Mouse (Mus musculus) heart, adult 10 weeks (tissue): ENCODE results near the gene Gm5580. TPM values are rescaled to one million over a fixed set of nuclear protein-coding genes. Genes with fewer than 3 reads are reported as not detected.

ENCODE experiments used
- polyA plus RNA-seq: library from polyadenylated mRNA; stranded (reverse); fragments of 350-450 nt; fragmentation: Illumina TruSeq; extraction: RNeasy Lipid Tissue Mini Kit (QIAGEN cat#74804); gene quantifications from one replicate; pipeline ENCODE4 v1.2.3, GENCODE M21; 2014; ENCODE audit warnings: low read depth, low replicate concordance

Gene Gm5580
- not detected for polyA plus RNA-seq

DNA sequence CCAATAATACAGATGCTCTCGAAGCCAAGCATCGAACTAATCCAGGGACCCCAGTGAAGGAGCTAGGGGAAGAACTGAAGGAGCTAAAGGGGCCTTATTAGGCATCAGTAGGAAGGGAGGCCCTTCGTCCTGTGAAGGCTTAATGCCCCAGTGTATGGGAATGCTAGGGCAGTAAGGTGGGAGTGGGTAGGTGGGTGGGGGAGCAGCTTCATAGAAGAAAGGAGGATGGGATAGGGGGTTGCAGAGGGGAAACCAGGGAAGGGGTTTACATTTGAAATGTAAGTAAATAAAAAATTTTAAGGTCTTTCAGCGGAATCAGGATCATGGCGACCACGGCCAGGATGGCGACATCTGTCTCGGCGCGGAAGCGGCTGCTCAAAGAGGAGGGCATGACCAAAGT lies at the start of gene Gm5580:
TSS of gene Gm5580 (plus strand) at position 301 of the 400 bp plus-strand sequence.

GRCm38 (mm10) chr6:116506302-116507003 lies 44.5 kb upstream of the Gm5580 start, which contains the start of gene Olfr212:
Gene Olfr212, plus strand, starts transcription at chr6:116506516.

DNA sequence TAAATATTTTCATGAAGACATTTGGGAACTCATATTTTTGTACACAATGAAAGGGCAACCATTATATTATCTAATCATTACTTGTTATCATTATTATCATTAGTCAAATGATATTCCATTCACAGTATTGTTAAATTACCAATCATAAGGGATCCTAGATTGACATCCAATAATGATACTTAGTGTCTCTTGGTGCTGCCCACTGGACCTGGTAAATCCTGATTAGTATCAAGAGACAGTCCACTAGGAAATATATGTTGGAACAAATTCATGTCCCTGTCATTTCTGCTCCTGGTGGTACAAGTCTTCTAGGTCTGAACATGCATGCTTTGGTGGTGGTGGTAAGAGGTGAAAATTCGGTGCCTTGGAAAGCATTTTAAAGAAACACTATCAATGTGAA lies 12.8 kb upstream of the Gm5580 start, which contains the start of gene Olfr213:
TSS of gene Olfr213 (plus strand) at position 301 of the 400 bp plus-strand sequence.

DNA sequence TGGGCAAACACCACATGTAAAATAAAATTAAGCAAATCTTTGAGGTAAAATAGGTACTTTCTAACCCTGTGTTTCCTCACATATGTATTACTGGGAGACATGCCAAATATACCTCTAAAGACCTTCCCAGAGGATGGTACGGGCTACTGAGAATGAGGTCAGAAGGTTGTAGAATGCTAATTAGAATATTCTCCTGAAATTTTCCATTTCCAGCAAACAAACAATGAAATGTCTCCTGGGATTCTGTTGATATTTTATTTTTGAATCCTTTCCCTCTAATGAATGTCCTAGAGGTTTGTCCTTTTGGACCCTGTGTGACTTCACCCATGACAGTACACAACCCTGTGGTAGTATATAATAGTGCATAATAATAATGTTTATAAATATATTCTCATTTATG lies 3.0 kb downstream of the Gm5580 start, which contains the start of gene Olfr214:
TSS of gene Olfr214 (plus strand) at position 301 of the 400 bp plus-strand sequence.

GRCm38 (mm10) chr6:116584095-116584494 lies 33.2 kb downstream of the Gm5580 start, which contains the start of gene Olfr215:
Gene Olfr215, minus strand, starts transcription at chr6:116584195.

Other genes with a start within 250 kb of the Gm5580 start
- 48.6 TPM for gene March8, start 213.1 kb upstream of the Gm5580 start, polyA plus RNA-seq
- 10.1 TPM for gene Alox5, start 90.0 kb upstream of the Gm5580 start, polyA plus RNA-seq
- not detected for gene Olfr211, start 62.0 kb upstream of the Gm5580 start, polyA plus RNA-seq
- not detected for gene Olfr212, start 44.6 kb upstream of the Gm5580 start, polyA plus RNA-seq
- not detected for gene Olfr213, start 12.7 kb upstream of the Gm5580 start, polyA plus RNA-seq
- not detected for gene Olfr214, start 3.1 kb downstream of the Gm5580 start, polyA plus RNA-seq
- not detected for gene Olfr215, start 33.1 kb downstream of the Gm5580 start, polyA plus RNA-seq
- 22.0 TPM for gene Zfp422, start 77.9 kb downstream of the Gm5580 start, polyA plus RNA-seq
- gene Depp1, start 99.5 kb downstream of the Gm5580 start, polyA plus RNA-seq, result 56.3 TPM
- 9.2 TPM for gene Rassf4, start 122.8 kb downstream of the Gm5580 start, polyA plus RNA-seq
- gene Tmem72, start 165.8 kb downstream of the Gm5580 start, polyA plus RNA-seq, result not detected